Mouse (Mus musculus) sigmoid colon, adult 10 weeks (tissue): ENCODE data around the gene Vmn2r92. TPM values are rescaled to one million over a fixed set of nuclear protein-coding genes. Genes with fewer than 3 reads are reported as not detected.

Experiments
- polyA plus RNA-seq: library from polyadenylated mRNA; stranded (reverse); fragments of 350-450 nt; fragmentation: Illumina TruSeq; extraction: RNeasy Lipid Tissue Mini Kit (QIAGEN cat#74804); gene quantifications from one replicate; pipeline ENCODE4 v1.2.3, GENCODE M21; 2014; ENCODE audit warnings: low read depth, low replicate concordance

The Vmn2r92 gene
- polyA plus RNA-seq, result not detected

GRCm38 (mm10) chr17:18151587-18151986 is at the start of gene Vmn2r92:
Gene Vmn2r92, plus strand, starts transcription at chr17:18151887.

Other genes starting within 250 kb of the Vmn2r92 start
- not detected for gene Fpr-rs4, start 130.2 kb upstream of the Vmn2r92 start, polyA plus RNA-seq
- gene Vmn2r124, start 102.5 kb upstream of the Vmn2r92 start, polyA plus RNA-seq, result not detected
- gene Vmn2r91, start 66.9 kb upstream of the Vmn2r92 start, polyA plus RNA-seq, result not detected
- not detected for gene Vmn2r94, start 125.9 kb downstream of the Vmn2r92 start, polyA plus RNA-seq
- gene Vmn2r93, start 146.2 kb downstream of the Vmn2r92 start, polyA plus RNA-seq, result not detected